Mouse (Mus musculus) intestine, postnatal 0 days (tissue): ENCODE measurements around the gene Zfp607b. TPM values are rescaled to one million over a fixed set of nuclear protein-coding genes. Genes with fewer than 3 reads are reported as not detected.

Source experiments
- ATAC-seq: fragments of 200-750 bp; cut with Nextera tagmentation; 2 replicates; pipeline ENCODE4 v1.8.0; 2017; ENCODE audit warnings: mild to moderate bottlenecking, moderate TSS enrichment, moderate library complexity
- H3K27ac ChIP-seq: fragments of 300-500 bp; sonication (generic); 2 replicates; pipeline ENCODE4 v1.5.1; 2014; ENCODE audit warnings: mild to moderate bottlenecking, low read depth, low read length, moderate library complexity
- H3K27me3 ChIP-seq: fragments of 300-500 bp; sonication (generic); replicated peaks from 2 replicates; pipeline ENCODE4 v1.6.1; 2014; ENCODE audit warnings: low read length, mixed read lengths; ENCODE audit not compliant: control insufficient read depth, insufficient read depth
- H3K36me3 ChIP-seq: fragments of 300-500 bp; sonication (generic); 2 replicates; pipeline ENCODE4 v1.6.1; 2014; ENCODE audit warnings: mild to moderate bottlenecking, moderate library complexity; ENCODE audit not compliant: control insufficient read depth, insufficient read depth
- H3K4me1 ChIP-seq: fragments of 300-500 bp; sonication (generic); replicated peaks from 2 replicates; pipeline ENCODE4 v1.6.1; 2014; ENCODE audit warnings: antibody characterized with exemption, low read length, mixed read lengths; ENCODE audit not compliant: control insufficient read depth, insufficient read depth
- H3K4me2 ChIP-seq: fragments of 300-500 bp; sonication (generic); replicated peaks from 2 replicates; pipeline ENCODE4 v1.6.1; 2014; ENCODE audit warnings: low read depth, mild to moderate bottlenecking, moderate library complexity
- H3K4me3 ChIP-seq: fragments of 300-500 bp; sonication (generic); 2 replicates; pipeline ENCODE4 v1.5.1; 2014; ENCODE audit warnings: low read depth, low read length
- H3K9ac ChIP-seq: fragments of 300-500 bp; sonication (generic); 2 replicates; pipeline ENCODE4 v1.6.1; 2014; ENCODE audit warnings: mild to moderate bottlenecking, low read depth, low read length
- H3K9me3 ChIP-seq: fragments of 300-500 bp; sonication (generic); 2 replicates; pipeline ENCODE4 v1.6.1; 2016; ENCODE audit warnings: mixed run types; ENCODE audit not compliant: control insufficient read depth
- CTCF ChIP-seq: sonication (generic); IDR thresholded peaks from 2 replicates; pipeline ENCODE4 v1.5.1; 2016; ENCODE audit warnings: low read depth, mild to moderate bottlenecking, control low read depth, antibody characterized with exemption, moderate library complexity
- WGBS: fragments of 180-500 bp; shearing (Covaris S2); extraction: QIAGEN DNeasy Blood & Tissue Kit; methylation state at CpG from one replicate; pipeline ENCODE4 v1.1.7; 2014; 5-methylcytosine and 5-hydroxymethylcytosine counted together
- polyA plus RNA-seq: library from polyadenylated mRNA; unstranded; fragments of >200 nt; fragmentation: Nextera tagmentation; extraction: Ambion mirVana; gene quantifications from 2 replicates; pipeline ENCODE4 v1.2.1, GENCODE M21; 2015

Gene Zfp607b
- polyA plus RNA-seq, 1 experiment from 2014 or later, result 1.2 TPM

DNA sequence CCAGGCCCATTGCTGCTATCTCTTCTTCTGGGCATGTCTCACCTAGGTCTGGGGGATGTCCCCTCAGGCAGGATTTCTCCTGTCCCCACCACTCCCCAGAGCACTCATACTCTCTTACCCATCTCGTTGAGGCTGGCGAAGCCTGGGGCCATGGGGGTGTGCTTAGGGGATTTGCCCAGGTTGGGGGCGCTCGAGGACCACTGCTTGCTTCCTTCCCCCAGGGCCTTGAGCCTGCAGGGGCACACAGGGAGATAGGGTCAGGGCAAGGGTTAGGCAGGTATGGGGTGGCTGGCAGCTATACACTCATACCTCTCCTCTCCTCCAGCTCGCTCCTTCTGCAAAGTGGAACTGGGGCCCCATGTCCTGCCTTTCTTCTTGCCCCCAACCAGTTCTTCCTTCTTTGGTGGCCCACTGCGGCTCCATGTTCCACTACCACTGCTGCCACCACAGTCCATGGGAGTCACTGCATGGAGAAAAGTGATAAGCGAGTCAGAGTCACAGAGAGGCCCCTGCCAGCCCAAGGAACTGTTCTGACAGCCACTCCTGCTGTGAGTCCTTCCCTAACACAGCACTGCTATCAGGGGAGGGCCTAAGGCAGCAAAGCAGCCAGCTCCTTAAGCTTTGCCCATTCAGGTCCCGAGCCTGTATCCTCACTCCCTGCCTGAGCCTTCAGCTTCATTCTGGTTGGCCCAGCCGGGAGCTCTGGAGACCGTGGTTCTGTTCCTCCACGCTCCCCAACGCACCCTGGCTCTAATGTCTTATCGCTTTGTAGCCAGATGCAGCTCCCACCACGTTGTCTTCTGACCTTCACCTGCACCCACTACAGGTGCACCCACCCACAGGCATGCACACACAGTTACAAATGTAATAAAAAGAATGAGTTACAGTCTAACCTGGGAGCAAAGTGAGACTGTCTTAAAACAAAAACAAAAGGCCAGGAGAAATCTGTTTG lies 30.2 kb upstream of the Zfp607b start:
- Histone ChIP-seq H3K9ac (no peak overlapping the region), H3K4me1 (no peaks in the 10 kb centered on the region), H3K27me3 (peaks cover 11% of the 10 kb centered on the region), H3K36me3 (0 out of 2 replicates have a peak, but pooled peaks cover 5% of the 10 kb centered on the region), H3K4me2 (no peak overlapping the region), H3K27ac (no peak overlapping the region), H3K9me3 (no peaks in the 10 kb centered on the region), H3K4me3 (no peak overlapping the region)
- TF ChIP-seq CTCF, result no peak
- WGBS, result 63% methylated on average over 14 of the region's 14 CpGs
- no peak for ATAC-seq

DNA sequence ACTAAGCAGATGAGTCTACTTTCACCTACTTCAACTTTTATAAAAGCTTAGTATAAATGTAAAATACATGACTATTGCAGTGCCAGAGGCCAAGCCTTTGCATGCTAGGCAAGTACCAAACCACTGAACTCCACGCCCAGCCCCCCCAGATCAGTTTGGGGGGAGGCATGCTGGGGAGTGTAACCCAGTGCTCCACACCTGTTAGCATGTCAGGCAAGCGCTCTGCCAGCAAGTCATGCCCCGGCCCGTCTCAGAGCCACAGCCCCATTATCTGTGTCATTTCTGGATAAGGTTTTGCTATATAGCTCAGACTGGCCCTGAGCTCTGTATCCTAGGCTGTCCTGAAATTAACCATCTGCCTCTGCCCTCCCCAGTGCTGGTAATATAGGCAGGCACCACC lies 27.1 kb upstream of the Zfp607b start:
- Histone ChIP-seq H3K4me2 (no peak overlapping the region), H3K4me1 (no peaks in the 10 kb centered on the region), H3K4me3 (no peak overlapping the region), H3K9me3 (no peaks in the 10 kb centered on the region), H3K9ac (no peak overlapping the region), H3K27ac (no peak overlapping the region), H3K36me3 (0 out of 2 replicates have a peak, but pooled peaks cover 8% of the 10 kb centered on the region), H3K27me3 (no peaks in the 10 kb centered on the region)
- 86% methylated on average over 4 of the region's 4 CpGs for WGBS
- ATAC-seq, result no peak
- no peak for TF ChIP-seq CTCF

DNA sequence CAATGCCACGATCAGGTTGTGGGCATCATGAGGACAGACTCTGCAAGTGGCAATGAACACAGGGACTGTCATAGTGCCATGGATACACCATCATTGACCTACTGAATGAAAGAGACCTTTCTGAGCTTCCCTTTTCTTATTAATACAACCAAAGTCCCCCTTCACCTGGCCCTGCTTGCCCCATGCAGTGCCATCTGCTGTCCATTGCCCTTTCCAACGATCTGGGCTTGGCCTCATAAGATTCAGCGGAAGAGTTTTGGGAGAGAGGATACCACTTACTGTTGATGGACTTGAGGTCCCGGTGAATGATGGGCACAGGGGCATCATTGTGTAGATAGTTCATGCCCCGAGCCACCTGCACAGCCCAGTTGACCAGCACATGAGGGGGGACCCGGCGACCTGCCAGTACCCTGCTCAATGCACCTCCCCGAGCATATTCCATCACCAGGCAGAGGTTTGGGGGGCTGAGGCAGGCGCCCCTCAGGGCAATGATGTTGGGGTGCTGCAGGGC lies 16.0 kb upstream of the Zfp607b start:
- peak overlapping the region; percentile 100 for H3K4me2 ChIP-seq
- 49% methylated on average over 9 of the region's 9 CpGs for WGBS
- peak overlapping the region; percentile 95 for H3K4me3 ChIP-seq

GRCm38 (mm10) chr7:27673575-27674131 lies 15.5 kb upstream of the Zfp607b start:
- H3K4me1 ChIP-seq, result no peaks in the 10 kb centered on the region
- no peak for TF ChIP-seq CTCF
- H3K9ac ChIP-seq, result peak overlapping the region; percentile 75
- H3K36me3 ChIP-seq, result no peaks in the 10 kb centered on the region
- H3K4me3 ChIP-seq, result peak overlapping the region; percentile 95
- no peak overlapping the region for H3K27ac ChIP-seq
- H3K4me2 ChIP-seq, result peak overlapping the region; percentile 100
- WGBS, result under 1% methylated on average over 51 of the region's 52 CpGs
- no peaks in the 10 kb centered on the region for H3K9me3 ChIP-seq
- ATAC-seq, result no peak
- H3K27me3 ChIP-seq, result no peaks in the 10 kb centered on the region

More for the DNA sequence above, 16.0 kb upstream of the Zfp607b start:
- Histone ChIP-seq H3K9me3 (no peaks in the 10 kb centered on the region), H3K27me3 (no peaks in the 10 kb centered on the region), H3K36me3 (no peaks in the 10 kb centered on the region), H3K27ac (no peak overlapping the region), H3K9ac (peak overlapping the region; percentile 75), H3K4me1 (no peaks in the 10 kb centered on the region)
- TF ChIP-seq CTCF, result peak; percentile 26
- no peak for ATAC-seq

GRCm38 (mm10) chr7:27674195-27674521 lies 15.0 kb upstream of the Zfp607b start:
- TF ChIP-seq CTCF, result no peak
- Histone ChIP-seq H3K9me3 (no peaks in the 10 kb centered on the region), H3K4me3 (peak overlapping the region; percentile 95), H3K9ac (peak overlapping the region; percentile 75), H3K36me3 (no peaks in the 10 kb centered on the region), H3K4me2 (peak overlapping the region; percentile 100), H3K4me1 (no peaks in the 10 kb centered on the region), H3K27me3 (no peaks in the 10 kb centered on the region), H3K27ac (peak overlapping the region; percentile 16; the same call in 1 of the 2 replicates)
- WGBS, result under 1% methylated on average over 31 of the region's 38 CpGs
- peak; percentile 53 for ATAC-seq

- whole genome bisulfite sequencing, result under 1% methylated on average over 31 of the region's 31 CpGs
- peak within 1 kb of the TSS; percentile 95 for H3K4me3 ChIP-seq
- peak within 1 kb of the TSS; percentile 16; the same call in 1 of the 2 replicates for H3K27ac ChIP-seq
- H3K4me1 ChIP-seq, result no peaks in the 10 kb centered on the region
- H3K36me3 ChIP-seq, result no peaks in the 10 kb centered on the region
- H3K9me3 ChIP-seq, result no peaks in the 10 kb centered on the region
- ATAC-seq, result peak; percentile 95
- peak within 1 kb of the TSS; percentile 75 for H3K9ac ChIP-seq
- peak within 1 kb of the TSS; percentile 100 for H3K4me2 ChIP-seq
- TF ChIP-seq CTCF, result no peak
- H3K27me3 ChIP-seq, result no peaks in the 10 kb centered on the region
Observed at GRCm38 (mm10) chr7:27674522-27675221, 14.5 kb upstream of the Zfp607b start, which contains the start of gene Map3k10. TSS of gene Map3k10 (minus strand) at chr7:27674598.
